In genomic region chr5:130062096-130062495, GRCm38 (mm10) we compare ENCODE assay signal across 13 mouse cellular contexts. TPM values are rescaled to one million over a fixed set of nuclear protein-coding genes. Genes with fewer than 3 reads are reported as not detected.
DNase-seq lines count a peak whose midpoint lies in the region; ATAC-seq and TF ChIP-seq lines count a peak whose summit lies in the region.
"Had no signal": no experiment of that assay in that cellular context is flagged by ENCODE, and none has a peak within 500 bp of the region (broad histone marks: within the 10 kb centered on the region; RNA-seq: fewer than 3 reads in every experiment).

No protein-coding gene starts in this region.

- H3K4me1 ChIP-seq in liver, postnatal 0 days (ENCODE audit: insufficient read depth): peaks cover 4% of the 10 kb centered on the region; the same call in 1 of the 2 replicates
- no peaks in the 10 kb centered on the region; the same call in 1 of the 2 replicates for H3K4me1 ChIP-seq in liver, embryonic 11.5 days (replicated peaks; ENCODE audit: control insufficient read depth, insufficient read depth, low read length)
- H3K4me1 ChIP-seq in embryonic facial prominence, embryonic 14.5 days (ENCODE audit: control insufficient read depth, insufficient read depth, low read length): no peaks in the 10 kb centered on the region
- no peaks in the 10 kb centered on the region for H3K4me1 ChIP-seq in kidney, postnatal 0 days (replicated peaks; ENCODE audit: insufficient read depth, low read length)

- peak overlapping the region; percentile 30; the same call in 1 of the 2 replicates for H3K27ac ChIP-seq in liver, postnatal 0 days (ENCODE audit: low read depth)
- H3K27ac ChIP-seq in liver, embryonic 11.5 days (ENCODE audit: low read depth, low read length): no peak overlapping the region
- no peak overlapping the region for H3K27ac ChIP-seq in embryonic facial prominence, embryonic 14.5 days (replicated peaks; ENCODE audit: low read depth, low read length)
- peak overlapping the region; percentile 54 for H3K27ac ChIP-seq in kidney, postnatal 0 days

- DNase-seq in liver, postnatal 0 days: no peak
- DNase-seq in liver, embryonic 11.5 days (ENCODE audit: low spot score): no peak
- DNase-seq in adipocyte (ENCODE audit: low spot score): peak; percentile 84
- peak; percentile 37 for DNase-seq in embryonic facial prominence, embryonic 14.5 days (ENCODE audit: low spot score)
- DNase-seq in kidney, postnatal 0 days (ENCODE audit: low spot score): peak; percentile 71
- DNase-seq in cerebellum, postnatal 14 days: no peak
- DNase-seq in layer of hippocampus, adult 18-20 months (ENCODE audit: low spot score in 2 of 2): no peak
- DNase-seq: cerebellum, adult 11 months; right cerebral cortex, postnatal 4 days; thymus, postnatal 4 days had no signal

- H3K4me2 ChIP-seq in liver, postnatal 0 days (ENCODE audit: low read depth, low read length): no peak overlapping the region
- no peak overlapping the region for H3K4me2 ChIP-seq in liver, embryonic 11.5 days
- H3K4me2 ChIP-seq in embryonic facial prominence, embryonic 14.5 days (ENCODE audit: low read depth, low read length): no peak overlapping the region
- no peak overlapping the region for H3K4me2 ChIP-seq in kidney, postnatal 0 days (ENCODE audit: low read length)

- no peak overlapping the region for H3K9ac ChIP-seq in liver, postnatal 0 days (replicated peaks)
- no peak overlapping the region for H3K9ac ChIP-seq in liver, embryonic 11.5 days (ENCODE audit: low read depth, low read length)
- no peak overlapping the region for H3K9ac ChIP-seq in embryonic facial prominence, embryonic 14.5 days (ENCODE audit: low read depth, low read length)
- no peak overlapping the region for H3K9ac ChIP-seq in kidney, postnatal 0 days (ENCODE audit: low read depth, low read length)

- peaks cover 9% of the 10 kb centered on the region; the same call in 1 of the 2 replicates for H3K36me3 ChIP-seq in liver, postnatal 0 days (replicated peaks; ENCODE audit: insufficient read depth, low read length)
- H3K36me3 ChIP-seq in liver, embryonic 11.5 days (ENCODE audit: control insufficient read depth, insufficient read depth, low read length): peaks cover 4% of the 10 kb centered on the region; the same call in 1 of the 2 replicates
- H3K36me3 ChIP-seq in embryonic facial prominence, embryonic 14.5 days (ENCODE audit: control insufficient read depth, insufficient read depth, low read length): peaks cover 25% of the 10 kb centered on the region
- 0 out of 2 replicates have a peak, but pooled peaks cover 9% of the 10 kb centered on the region for H3K36me3 ChIP-seq in kidney, postnatal 0 days (ENCODE audit: insufficient read depth, low read length)

- peaks cover 3% of the 10 kb centered on the region; the same call in 1 of the 2 replicates for H3K9me3 ChIP-seq in liver, postnatal 0 days (ENCODE audit: low read length)
- H3K9me3 ChIP-seq in liver, embryonic 11.5 days (ENCODE audit: control insufficient read depth, low read length): no peaks in the 10 kb centered on the region
- no peaks in the 10 kb centered on the region for H3K9me3 ChIP-seq in embryonic facial prominence, embryonic 14.5 days (ENCODE audit: control insufficient read depth, low read length)
- no peaks in the 10 kb centered on the region for H3K9me3 ChIP-seq in kidney, postnatal 0 days (replicated peaks; ENCODE audit: low read length)
- H3K9me3 ChIP-seq: G1E had no signal

- ATAC-seq in liver, postnatal 0 days: 0 out of 2 replicates have a peak, but pooled peaks have one; percentile 32
- ATAC-seq in liver, embryonic 11.5 days (replicated peaks; ENCODE audit: low FRiP score): no peak; the same call in 1 of the 2 replicates
- no peak for ATAC-seq in embryonic facial prominence, embryonic 14.5 days (ENCODE audit: low read depth)
- ATAC-seq in kidney, postnatal 0 days (replicated peaks; ENCODE audit: low FRiP score, low read depth): no peak
- no peak for ATAC-seq in erythroblast, adult 5-6 weeks (replicated peaks; ENCODE audit: low FRiP score, poor library complexity, severe bottlenecking)

- no peak for TF ChIP-seq CTCF in liver, postnatal 0 days (IDR thresholded peaks at IDR 0.05; ENCODE audit: low read depth)
- TF ChIP-seq CTCF in kidney, postnatal 0 days (IDR thresholded peaks at IDR 0.05; ENCODE audit: low read depth): no peak

- no peak for TF ChIP-seq EP300 in liver, postnatal 0 days (IDR thresholded peaks at IDR 0.05; ENCODE audit: low read depth)

- WGBS in liver, postnatal 0 days (ENCODE audit: insufficient replicate concordance): 48% methylated on average over 2 of the region's 2 CpGs
- WGBS in liver, embryonic 11.5 days: 67% methylated on average over 2 of the region's 2 CpGs
- 65% methylated on average over 2 of the region's 2 CpGs for WGBS in embryonic facial prominence, embryonic 14.5 days
- 54% methylated on average over 2 of the region's 2 CpGs for WGBS in kidney, postnatal 0 days

- H3K4me3 ChIP-seq in liver, postnatal 0 days (ENCODE audit: low read depth, low read length): no peak overlapping the region
- H3K4me3 ChIP-seq in liver, embryonic 11.5 days (ENCODE audit: low read depth, low read length): no peak overlapping the region
- no peak overlapping the region for H3K4me3 ChIP-seq in embryonic facial prominence, embryonic 14.5 days (ENCODE audit: low read depth, low read length)
- no peak overlapping the region for H3K4me3 ChIP-seq in kidney, postnatal 0 days (replicated peaks; ENCODE audit: low read depth, low read length)
- H3K4me3 ChIP-seq: megakaryocyte, embryonic 14.5 days had no signal

- no peaks in the 10 kb centered on the region for H3K27me3 ChIP-seq in liver, postnatal 0 days (ENCODE audit: insufficient read depth, low read length)
- no peaks in the 10 kb centered on the region for H3K27me3 ChIP-seq in liver, embryonic 11.5 days (replicated peaks; ENCODE audit: control insufficient read depth, insufficient read depth, low read length)
- H3K27me3 ChIP-seq in embryonic facial prominence, embryonic 14.5 days (replicated peaks; ENCODE audit: control insufficient read depth, insufficient read depth, low read length): no peaks in the 10 kb centered on the region
- no peaks in the 10 kb centered on the region for H3K27me3 ChIP-seq in kidney, postnatal 0 days (ENCODE audit: insufficient read depth, low read length)
- H3K27me3 ChIP-seq: megakaryocyte, embryonic 14.5 days had no signal

RNA-seq across cellular contexts. Expression of gene Tpst1, which starts 11.0 kb away (rescaled TPM):
- 23.8 and 26.0 TPM in 2 replicates for polyA plus RNA-seq in liver, postnatal 0 days (2015; fragmentation: Nextera tagmentation; extraction: Ambion mirVana)
- polyA plus RNA-seq in liver, embryonic 11.5 days (2014; fragmentation: Nextera tagmentation; extraction: Ambion mirVana): 54.0 and 58.2 TPM in 2 replicates
- 94.0 and 102 TPM in 2 replicates for polyA plus RNA-seq in embryonic facial prominence, embryonic 14.5 days (2014; fragmentation: Nextera tagmentation; extraction: Ambion mirVana)
- 63.9 and 66.5 TPM in 2 replicates for polyA plus RNA-seq in kidney, postnatal 0 days (2015; fragmentation: Nextera tagmentation; extraction: Ambion mirVana)
- total RNA-seq in erythroblast, adult 5-6 weeks (2015; ENCODE audit: low replicate concordance): 7.9 and 14.4 TPM in 2 replicates
- total RNA-seq in erythroblast, adult 5-6 weeks (2017; ENCODE audit: low replicate concordance): 2.1 and 3.5 TPM in 2 replicates
- 10 to 100 TPM; 47.8 to 48.9 TPM for total RNA-seq in layer of hippocampus, adult 18-20 months (2021)
- polyA plus RNA-seq: G1E had no signal

RNA-seq across cellular contexts. Expression of gene Crcp, which starts 33.0 kb away (rescaled TPM):
- 19.3 and 20.8 TPM in 2 replicates for polyA plus RNA-seq in liver, postnatal 0 days (2015; fragmentation: Nextera tagmentation; extraction: Ambion mirVana)
- polyA plus RNA-seq in liver, embryonic 11.5 days (2014; fragmentation: Nextera tagmentation; extraction: Ambion mirVana): 30.8 and 34.8 TPM in 2 replicates
- 24.9 and 25.6 TPM in 2 replicates for polyA plus RNA-seq in embryonic facial prominence, embryonic 14.5 days (2014; fragmentation: Nextera tagmentation; extraction: Ambion mirVana)
- polyA plus RNA-seq in kidney, postnatal 0 days (2015; fragmentation: Nextera tagmentation; extraction: Ambion mirVana): 36.8 and 42.8 TPM in 2 replicates
- 9.2 and 16.5 TPM in 2 replicates for total RNA-seq in erythroblast, adult 5-6 weeks (2015; ENCODE audit: low replicate concordance)
- 18.7 and 21.6 TPM in 2 replicates for total RNA-seq in erythroblast, adult 5-6 weeks (2017; ENCODE audit: low replicate concordance)
- 10 to 100 TPM; 37.0 to 39.3 TPM for total RNA-seq in layer of hippocampus, adult 18-20 months (2021)

RNA-seq across cellular contexts. Expression of gene Asl, which starts 33.0 kb away (rescaled TPM):
- polyA plus RNA-seq in liver, postnatal 0 days (2015; fragmentation: Nextera tagmentation; extraction: Ambion mirVana): 291 and 304 TPM in 2 replicates
- 51.8 and 61.0 TPM in 2 replicates for polyA plus RNA-seq in liver, embryonic 11.5 days (2014; fragmentation: Nextera tagmentation; extraction: Ambion mirVana)
- 32.1 and 35.7 TPM in 2 replicates for polyA plus RNA-seq in embryonic facial prominence, embryonic 14.5 days (2014; fragmentation: Nextera tagmentation; extraction: Ambion mirVana)
- 86.4 and 94.1 TPM in 2 replicates for polyA plus RNA-seq in kidney, postnatal 0 days (2015; fragmentation: Nextera tagmentation; extraction: Ambion mirVana)
- 1.9 and 11.3 TPM in 2 replicates for total RNA-seq in erythroblast, adult 5-6 weeks (2015; ENCODE audit: low replicate concordance)
- 2.0 and 2.6 TPM in 2 replicates for total RNA-seq in erythroblast, adult 5-6 weeks (2017; ENCODE audit: low replicate concordance)
- 10 to 100 TPM; 22.6 to 25.4 TPM for total RNA-seq in layer of hippocampus, adult 18-20 months (2021)

RNA-seq across cellular contexts. Expression of gene Gusb, which starts 59.2 kb away (rescaled TPM):
- 26.3 and 29.3 TPM in 2 replicates for polyA plus RNA-seq in liver, postnatal 0 days (2015; fragmentation: Nextera tagmentation; extraction: Ambion mirVana)
- 82.5 and 89.9 TPM in 2 replicates for polyA plus RNA-seq in liver, embryonic 11.5 days (2014; fragmentation: Nextera tagmentation; extraction: Ambion mirVana)
- polyA plus RNA-seq in embryonic facial prominence, embryonic 14.5 days (2014; fragmentation: Nextera tagmentation; extraction: Ambion mirVana): 57.8 and 60.0 TPM in 2 replicates
- 51.2 and 52.7 TPM in 2 replicates for polyA plus RNA-seq in kidney, postnatal 0 days (2015; fragmentation: Nextera tagmentation; extraction: Ambion mirVana)
- total RNA-seq in erythroblast, adult 5-6 weeks (2015; ENCODE audit: low replicate concordance): 22.1 and 25.5 TPM in 2 replicates
- total RNA-seq in erythroblast, adult 5-6 weeks (2017; ENCODE audit: low replicate concordance): 8.9 and 13.4 TPM in 2 replicates
- 10 to 100 TPM in 1 of 2 experiments, 1 to 10 TPM in 1; 9.6 to 13.0 TPM for total RNA-seq in layer of hippocampus, adult 18-20 months (2021)

Comparison
In these comparisons a context has a peak if more than half of its experiments do, and no peak if none do; other contexts are left out.
1. H3K27ac ChIP-seq: peak in liver, postnatal 0 days (single experiment) and kidney, postnatal 0 days (single experiment); none in liver, embryonic 11.5 days (single experiment) and embryonic facial prominence, embryonic 14.5 days (single experiment).
2. DNase-seq: peak in adipocyte (single experiment), embryonic facial prominence, embryonic 14.5 days (single experiment) and kidney, postnatal 0 days (single experiment); none in liver, postnatal 0 days (single experiment), liver, embryonic 11.5 days (single experiment), cerebellum, postnatal 14 days (0 of 2) and layer of hippocampus, adult 18-20 months (0 of 2).